Mouse (Mus musculus): ENCODE data around the gene 4933402J07Rik.
A peak's percentile ranks its signal among the peaks of the same experiment; 100 is the strongest.

The 4933402J07Rik gene

DNA sequence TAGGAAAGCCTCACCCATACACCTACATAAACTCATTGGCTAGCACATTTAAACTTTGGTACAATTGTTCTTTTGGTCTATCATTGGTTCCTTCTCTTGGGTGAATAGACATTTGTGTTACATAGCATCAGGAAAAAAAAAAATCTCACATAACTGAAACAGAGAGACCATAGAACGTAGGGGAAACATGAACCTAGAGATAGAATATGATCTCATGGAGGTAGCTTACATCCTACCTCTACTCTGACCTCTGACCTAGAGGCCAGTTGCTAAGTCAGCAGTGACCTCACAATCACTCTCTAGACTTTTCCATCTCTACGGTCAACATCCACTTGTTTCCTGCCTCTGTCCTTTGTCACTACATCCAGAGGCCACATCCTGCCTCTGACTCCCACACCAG is at the start of gene 4933402J07Rik:
TSS of gene 4933402J07Rik (plus strand) at position 301 of the 400 bp plus-strand sequence.
- DNase-seq (ENCODE audit: low spot score in 2 of 2) = no peak

GRCm38 (mm10) chr8:87517132-87517531 is 46.5 kb upstream of the 4933402J07Rik start:
- DNase-seq (ENCODE audit: low spot score in 2 of 2) = no peak

DNA sequence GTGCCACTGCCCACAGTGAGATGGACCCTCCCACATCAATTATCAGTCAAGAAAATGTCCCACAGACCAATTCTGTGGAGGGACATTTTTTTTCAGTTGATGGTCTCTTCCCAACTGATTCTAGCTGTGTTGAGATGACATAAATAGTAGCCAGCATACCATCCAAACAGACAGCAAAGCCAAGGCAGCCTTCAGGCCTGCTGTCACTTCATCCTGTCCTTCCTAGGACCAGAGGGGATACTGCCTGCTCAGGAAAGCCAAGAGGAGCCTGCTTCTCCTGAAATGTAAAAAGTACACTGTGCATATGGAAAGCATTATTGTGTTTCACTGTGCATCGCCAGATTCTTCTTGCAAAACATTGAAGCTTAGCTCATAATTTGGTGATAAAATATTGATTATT is 38.6 kb upstream of the 4933402J07Rik start:
- no peak for DNase-seq (ENCODE audit: low spot score in 2 of 2)

DNA sequence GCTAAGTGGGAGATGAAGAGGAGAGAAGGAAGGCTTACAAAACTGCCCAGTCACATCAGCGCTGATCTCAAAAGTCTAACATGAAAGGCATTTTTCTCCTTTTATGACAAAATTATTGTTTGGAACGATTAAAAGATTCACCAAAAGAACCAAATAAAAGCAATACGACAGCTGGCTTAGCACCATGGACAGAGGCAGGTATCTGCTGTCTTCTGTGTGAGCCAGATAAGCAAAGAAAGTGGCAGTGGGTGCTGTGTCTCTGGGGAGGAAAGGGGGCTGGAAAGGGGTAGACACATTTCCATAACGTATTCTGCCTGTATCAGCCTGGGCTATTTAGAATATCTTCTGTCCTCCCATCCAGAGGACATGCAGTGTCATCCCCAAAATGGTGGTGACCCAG is 32.5 kb upstream of the 4933402J07Rik start:
- DNase-seq (ENCODE audit: low spot score in 2 of 2) = no peak

DNA sequence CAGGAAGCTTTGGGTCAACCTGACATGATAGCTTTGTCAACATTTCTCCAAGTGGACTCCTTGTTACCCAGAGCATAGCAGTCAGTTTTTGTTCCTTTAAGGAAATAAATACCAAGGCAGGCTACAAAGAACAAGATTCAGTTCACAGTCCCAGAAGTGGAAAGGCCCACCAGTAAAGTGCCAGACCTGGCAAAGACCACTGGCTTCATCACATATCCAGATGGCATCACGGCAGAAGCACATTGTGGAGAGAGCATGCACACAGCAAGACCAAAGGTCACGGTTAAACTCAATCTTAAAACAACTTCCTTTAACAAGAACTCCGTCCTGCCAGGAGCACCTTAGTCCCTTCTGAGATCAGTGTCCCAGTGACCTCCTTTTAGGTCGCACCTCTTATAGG is 30.2 kb upstream of the 4933402J07Rik start:
- DNase-seq (ENCODE audit: low spot score in 2 of 2) = no peak

DNA sequence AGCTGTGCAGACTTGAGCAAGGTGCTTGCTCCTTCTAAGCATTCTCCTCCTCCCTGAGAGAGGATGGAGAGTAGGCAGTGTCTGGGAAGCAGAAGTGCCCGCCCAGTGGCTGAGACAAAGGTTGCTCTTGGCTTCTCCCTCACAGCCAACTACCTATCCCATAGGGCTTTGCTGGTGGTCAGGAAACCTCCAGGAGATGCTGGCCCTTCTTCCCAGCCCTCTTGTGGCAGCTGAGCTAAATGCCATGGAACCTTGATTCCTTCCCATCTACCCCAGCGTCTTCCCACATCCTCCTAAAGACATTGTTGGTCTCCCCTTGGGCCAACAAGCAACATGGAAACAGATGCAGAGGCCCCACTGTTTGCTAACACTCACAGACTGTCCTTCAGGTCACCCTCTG is 28.8 kb upstream of the 4933402J07Rik start:
- no peak for DNase-seq (ENCODE audit: low spot score in 2 of 2)

- DNase-seq (ENCODE audit: low spot score in 2 of 2) = peak; percentile 49 to 75
These were observed 26.9 kb upstream of the 4933402J07Rik start for GRCm38 (mm10) chr8:87536615-87537329.

DNA sequence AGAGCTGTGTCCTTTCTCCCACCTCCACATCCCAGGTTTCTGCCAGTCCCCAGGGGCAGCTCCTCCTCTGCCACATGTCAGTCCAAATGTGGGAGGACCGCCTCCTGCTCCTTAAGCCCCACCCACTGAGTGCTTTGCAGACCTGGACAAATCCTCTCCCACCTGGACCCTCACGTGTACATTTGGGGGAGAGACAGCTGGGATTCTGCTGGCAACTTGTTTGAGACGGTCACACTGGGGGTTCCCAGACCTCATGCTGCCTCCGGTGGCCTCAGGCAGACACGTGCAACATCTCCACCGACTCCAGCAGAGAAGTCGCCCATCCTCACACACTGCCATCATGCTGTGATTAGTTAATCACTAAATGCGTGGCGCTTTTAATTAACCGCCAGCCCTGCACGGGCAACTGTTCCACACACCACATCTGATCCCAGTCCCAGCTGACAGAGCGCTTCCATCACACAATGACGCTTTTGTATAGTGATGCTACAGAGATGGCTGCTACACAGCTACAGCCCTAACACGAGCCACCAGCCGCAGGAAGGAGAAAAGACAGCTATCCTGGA is 23.7 kb upstream of the 4933402J07Rik start:
- DNase-seq (ENCODE audit: low spot score in 2 of 2) = no peak

GRCm38 (mm10) chr8:87549881-87550280 is 13.8 kb upstream of the 4933402J07Rik start:
- DNase-seq (ENCODE audit: low spot score in 2 of 2) = no peak

GRCm38 (mm10) chr8:87552801-87553200 is 10.9 kb upstream of the 4933402J07Rik start:
- DNase-seq (ENCODE audit: low spot score in 2 of 2) = no peak

- DNase-seq (ENCODE audit: low spot score in 2 of 2) = no peak
These were observed 2.9 kb upstream of the 4933402J07Rik start for GRCm38 (mm10) chr8:87560801-87561200.

DNA sequence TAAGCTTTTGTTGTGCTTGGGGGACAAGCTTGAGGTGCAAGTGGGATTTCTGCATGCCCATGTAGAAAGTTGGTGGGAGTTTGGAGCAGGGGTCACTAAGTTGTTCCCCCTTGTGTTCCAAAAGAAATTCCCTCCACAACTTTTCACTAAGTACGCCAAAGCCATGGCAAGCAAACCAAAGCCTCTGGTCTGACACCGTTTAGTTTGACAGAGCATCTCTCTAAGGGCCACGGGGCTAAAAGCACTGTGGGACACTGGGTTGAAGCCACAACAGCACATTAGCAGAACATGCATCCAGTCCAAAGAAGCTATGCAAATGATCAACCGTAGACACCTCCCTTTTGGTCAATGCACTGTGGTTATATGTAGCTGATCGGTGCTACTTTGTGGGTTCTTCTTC is 5.5 kb downstream of the 4933402J07Rik start:
- DNase-seq (ENCODE audit: low spot score in 2 of 2) = no peak

- no peak for DNase-seq (ENCODE audit: low spot score in 2 of 2)
These were observed 6.3 kb downstream of the 4933402J07Rik start for GRCm38 (mm10) chr8:87569706-87570563.

- no peak for DNase-seq (ENCODE audit: low spot score in 2 of 2)
These were observed 6.9 kb downstream of the 4933402J07Rik start for GRCm38 (mm10) chr8:87570564-87570855.

- no peak for DNase-seq (ENCODE audit: low spot score in 2 of 2)
These were observed 7.2 kb downstream of the 4933402J07Rik start for GRCm38 (mm10) chr8:87570880-87571279.

DNA sequence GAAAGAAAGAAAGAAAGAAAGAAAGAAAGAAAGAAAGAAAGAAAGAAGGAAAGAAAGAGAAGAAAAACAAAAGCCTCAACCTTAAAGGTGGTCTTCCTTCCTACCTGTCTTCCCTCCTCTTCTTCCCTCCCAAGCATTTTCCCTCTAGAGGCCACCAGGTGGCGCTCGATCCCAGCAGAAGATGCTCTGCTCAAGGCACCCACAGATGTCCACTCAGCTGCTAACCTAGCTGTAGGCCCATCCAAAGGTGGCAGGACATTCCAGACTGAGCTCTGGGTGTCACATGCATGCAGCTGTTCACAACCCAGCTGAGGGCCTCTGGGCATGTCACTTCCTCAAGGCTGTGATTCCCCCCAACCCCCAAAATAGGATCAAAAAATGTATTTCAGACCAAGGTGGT is 30.6 kb downstream of the 4933402J07Rik start:
- peak in 1 of 2 experiments; percentile 64 for DNase-seq (ENCODE audit: low spot score in 2 of 2)

GRCm38 (mm10) chr8:87602731-87603130 is 39.1 kb downstream of the 4933402J07Rik start:
- no peak for DNase-seq (ENCODE audit: low spot score in 2 of 2)

GRCm38 (mm10) chr8:87609110-87609509 is 45.5 kb downstream of the 4933402J07Rik start:
- DNase-seq (ENCODE audit: low spot score in 2 of 2) = no peak

GRCm38 (mm10) chr8:87609651-87610192 is 46.1 kb downstream of the 4933402J07Rik start:
- no peak for DNase-seq (ENCODE audit: low spot score in 2 of 2)

DNA sequence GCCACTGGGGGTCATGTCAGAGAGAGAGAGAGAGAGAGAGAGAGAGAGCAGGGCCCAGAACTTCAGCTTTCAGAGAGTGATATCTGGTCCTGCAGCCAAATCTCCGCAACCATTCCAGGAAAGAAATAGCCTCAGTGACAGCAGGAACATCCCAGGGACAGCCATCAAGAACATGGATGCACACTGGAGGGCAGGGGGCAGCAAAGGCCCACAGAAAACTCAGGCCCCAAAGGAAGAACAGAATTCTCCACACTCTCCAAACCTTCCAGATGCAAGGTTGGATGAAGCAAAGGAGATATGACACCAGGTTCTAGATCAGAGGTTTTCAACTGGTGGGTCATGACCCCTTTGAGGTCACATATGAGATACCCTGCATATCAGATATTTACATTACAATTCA is 50.0 kb downstream of the 4933402J07Rik start:
- DNase-seq (ENCODE audit: low spot score in 2 of 2) = no peak

DNA sequence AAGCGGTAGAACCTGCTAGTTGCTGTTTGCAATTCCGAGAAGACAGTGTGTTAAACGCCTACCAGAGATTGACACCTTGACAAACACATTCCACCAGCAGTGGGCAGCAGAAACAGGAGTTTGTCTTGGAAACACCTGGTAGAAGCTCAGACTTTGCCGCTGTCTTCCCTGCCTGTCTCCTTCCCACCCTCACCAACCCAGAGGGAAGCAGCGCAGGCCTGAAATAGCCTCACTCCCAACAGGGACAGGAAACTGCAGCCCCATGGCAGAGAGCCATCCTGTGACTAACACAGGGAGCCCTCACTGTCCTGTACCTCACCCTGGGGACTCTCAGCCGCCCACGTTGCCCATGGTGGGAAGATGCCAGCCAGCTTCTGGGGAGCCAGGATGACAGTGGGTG is 55.5 kb downstream of the 4933402J07Rik start:
- no peak for DNase-seq (ENCODE audit: low spot score in 2 of 2)

DNA sequence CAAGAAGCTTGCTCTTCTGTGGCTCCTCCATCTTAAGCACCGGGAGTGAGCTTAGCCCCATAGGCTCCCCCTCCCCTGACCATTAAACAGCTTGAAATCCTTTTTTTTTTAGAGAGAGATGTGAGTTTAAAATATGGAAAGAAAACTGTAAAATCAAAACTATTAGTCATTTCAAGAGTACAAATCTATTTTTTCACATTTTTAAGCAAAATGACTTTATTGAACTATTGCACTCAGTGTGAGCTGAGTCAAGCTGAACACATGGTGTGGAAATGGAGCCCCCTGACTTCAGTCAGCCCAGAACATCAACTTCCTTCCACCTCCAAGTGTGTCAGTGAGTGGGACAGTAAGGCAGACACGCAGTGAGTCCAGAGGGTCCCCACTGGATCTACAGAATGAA is 55.9 kb downstream of the 4933402J07Rik start:
- DNase-seq (ENCODE audit: low spot score in 2 of 2) = no peak

DNA sequence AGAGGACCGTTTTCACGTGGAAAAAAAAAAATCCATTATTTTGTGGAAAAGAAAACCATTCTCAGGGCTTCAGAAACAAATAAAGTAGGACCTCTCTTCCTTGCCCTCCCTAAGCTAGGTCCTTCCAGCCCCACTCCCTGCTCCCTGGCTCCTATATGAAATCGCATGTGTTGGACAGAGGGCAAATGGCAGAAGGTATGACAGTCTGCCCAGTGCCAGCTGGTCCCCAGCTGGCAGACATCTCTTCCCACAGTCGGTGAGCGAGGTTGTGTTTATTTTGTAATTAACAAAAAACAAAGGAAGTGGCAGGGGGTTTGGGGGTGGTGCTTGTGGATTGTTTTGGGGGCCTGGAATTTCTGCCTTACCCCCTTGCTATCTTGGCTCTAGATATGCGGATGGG is 56.6 kb downstream of the 4933402J07Rik start:
- DNase-seq (ENCODE audit: low spot score in 2 of 2) = no peak

Data from spleen, postnatal 10 days (tissue).